Mouse (Mus musculus) heart, embryonic 16.5 days (tissue): ENCODE measurements at regions not wholly inside any gene's neighbourhood (a gene's known extent, or its start where the extent isn't known, plus 50 kb on each side); places are given as distances from the start of the nearest gene placed in this dataset.

ENCODE experiments used
- ATAC-seq: fragments of 200-750 bp; cut with Nextera tagmentation; replicated peaks from 2 replicates; pipeline ENCODE4 v1.8.0; 2017; ENCODE audit warnings: moderate number of reproducible peaks; ENCODE audit not compliant: insufficient read depth, low FRiP score; ENCODE audit errors: extremely low read depth
- H3K27ac ChIP-seq: fragments of 300-500 bp; sonication (generic); 2 replicates; pipeline ENCODE4 v1.5.1; 2014; ENCODE audit warnings: mild to moderate bottlenecking, low read length, control low read depth, moderate library complexity
- H3K27me3 ChIP-seq: fragments of 300-500 bp; sonication (generic); 2 replicates; pipeline ENCODE4 v1.6.1; 2014; ENCODE audit warnings: low read length, mixed read lengths; ENCODE audit not compliant: control insufficient read depth, insufficient read depth
- H3K36me3 ChIP-seq: fragments of 300-500 bp; sonication (generic); 2 replicates; pipeline ENCODE4 v1.6.1; 2014; ENCODE audit not compliant: control insufficient read depth, insufficient read depth
- H3K4me1 ChIP-seq: fragments of 300-500 bp; sonication (generic); 2 replicates; pipeline ENCODE4 v1.6.1; 2014; ENCODE audit warnings: low read length, mixed read lengths; ENCODE audit not compliant: control insufficient read depth, insufficient read depth
- H3K4me2 ChIP-seq: fragments of 300-500 bp; sonication (generic); 2 replicates; pipeline ENCODE4 v1.6.1; 2014; ENCODE audit warnings: low read depth, mild to moderate bottlenecking, control low read depth, low read length
- H3K4me3 ChIP-seq: fragments of 300-500 bp; sonication (generic); 2 replicates; pipeline ENCODE4 v1.5.1; 2014; ENCODE audit warnings: mild to moderate bottlenecking, control low read depth, low read length
- H3K9ac ChIP-seq: fragments of 300-500 bp; sonication (generic); 2 replicates; pipeline ENCODE4 v1.6.1; 2014; ENCODE audit warnings: low read length, control low read depth
- H3K9me3 ChIP-seq: fragments of 300-500 bp; sonication (generic); replicated peaks from 2 replicates; pipeline ENCODE4 v1.6.1; 2016; ENCODE audit warnings: low read length; ENCODE audit not compliant: control insufficient read depth
- WGBS: fragments of 180-500 bp; shearing (Covaris S2); extraction: QIAGEN DNeasy Blood & Tissue Kit; methylation state at CpG from one replicate; pipeline ENCODE4 v1.1.7; 2014; 5-methylcytosine and 5-hydroxymethylcytosine counted together

GRCm38 (mm10) chr6:143326956-143327722, 160.1 kb downstream of the Etnk1 start:
- Histone ChIP-seq H3K27ac (no peak overlapping the region), H3K9ac (no peak overlapping the region), H3K36me3 (no peaks in the 10 kb centered on the region), H3K27me3 (no peaks in the 10 kb centered on the region), H3K4me3 (peak overlapping the region; percentile 17), H3K4me2 (peak overlapping the region; percentile 42), H3K9me3 (no peaks in the 10 kb centered on the region), H3K4me1 (no peaks in the 10 kb centered on the region)
- ATAC-seq: no peak
- WGBS: 73% methylated on average over 22 of the region's 22 CpGs

GRCm38 (mm10) chr6:143327788-143328187, 160.8 kb downstream of the Etnk1 start:
- 85% methylated on average over 8 of the region's 8 CpGs for WGBS

GRCm38 (mm10) chr6:143328202-143328601, 161.2 kb downstream of the Etnk1 start:
- no peaks in the 10 kb centered on the region for H3K36me3 ChIP-seq
- no peaks in the 10 kb centered on the region for H3K4me1 ChIP-seq
- no peaks in the 10 kb centered on the region for H3K27me3 ChIP-seq
- H3K4me2 ChIP-seq: 0 out of 2 replicates have a peak overlapping the region, but pooled peaks have one; percentile 7
- ATAC-seq: no peak
- 44% methylated on average over 9 of the region's 9 CpGs for WGBS
- no peak overlapping the region for H3K9ac ChIP-seq
- H3K4me3 ChIP-seq: no peak overlapping the region
- no peaks in the 10 kb centered on the region for H3K9me3 ChIP-seq
- no peak overlapping the region for H3K27ac ChIP-seq

More at GRCm38 (mm10) chr6:143327788-143328187, 160.8 kb downstream of the Etnk1 start:
- no peak for ATAC-seq
- Histone ChIP-seq H3K4me3 (no peak overlapping the region), H3K9ac (no peak overlapping the region), H3K9me3 (no peaks in the 10 kb centered on the region), H3K27me3 (no peaks in the 10 kb centered on the region), H3K4me2 (0 out of 2 replicates have a peak overlapping the region, but pooled peaks have one; percentile 7), H3K4me1 (no peaks in the 10 kb centered on the region), H3K27ac (no peak overlapping the region), H3K36me3 (no peaks in the 10 kb centered on the region)

- no peaks in the 10 kb centered on the region for H3K4me1 ChIP-seq
- no peaks in the 10 kb centered on the region for H3K27me3 ChIP-seq
- H3K4me3 ChIP-seq: no peak overlapping the region
- WGBS: 79% methylated on average over 5 of the region's 5 CpGs
- H3K9ac ChIP-seq: no peak overlapping the region
- no peaks in the 10 kb centered on the region for H3K36me3 ChIP-seq
- H3K9me3 ChIP-seq: no peaks in the 10 kb centered on the region
- H3K4me2 ChIP-seq: no peak overlapping the region
- H3K27ac ChIP-seq: no peak overlapping the region
- ATAC-seq: no peak
Observed at GRCm38 (mm10) chr6:143329096-143329495, 162.1 kb downstream of the Etnk1 start.

GRCm38 (mm10) chr6:143333493-143333892, 166.5 kb downstream of the Etnk1 start:
- H3K27ac ChIP-seq: no peak overlapping the region
- H3K4me1 ChIP-seq: no peaks in the 10 kb centered on the region
- ATAC-seq: no peak
- WGBS: 85% methylated on average over 8 of the region's 8 CpGs
- no peak overlapping the region for H3K4me3 ChIP-seq
- H3K9ac ChIP-seq: no peak overlapping the region
- no peaks in the 10 kb centered on the region for H3K36me3 ChIP-seq
- no peaks in the 10 kb centered on the region for H3K27me3 ChIP-seq
- 0 out of 2 replicates have a peak, but pooled peaks cover 3% of the 10 kb centered on the region for H3K9me3 ChIP-seq
- H3K4me2 ChIP-seq: no peak overlapping the region

GRCm38 (mm10) chr6:143336574-143336973, 169.6 kb downstream of the Etnk1 start:
- no peaks in the 10 kb centered on the region for H3K4me1 ChIP-seq
- 0 out of 2 replicates have a peak, but pooled peaks cover 3% of the 10 kb centered on the region for H3K9me3 ChIP-seq
- WGBS: 64% methylated on average over 4 of the region's 4 CpGs
- H3K36me3 ChIP-seq: no peaks in the 10 kb centered on the region
- H3K27ac ChIP-seq: no peak overlapping the region
- H3K4me3 ChIP-seq: no peak overlapping the region
- no peak overlapping the region for H3K4me2 ChIP-seq
- H3K27me3 ChIP-seq: no peaks in the 10 kb centered on the region
- no peak for ATAC-seq
- H3K9ac ChIP-seq: no peak overlapping the region

- ATAC-seq: no peak
Observed at GRCm38 (mm10) chr6:143349000-143349399, 182.0 kb downstream of the Etnk1 start.

GRCm38 (mm10) chr6:143359320-143360032, 192.5 kb downstream of the Etnk1 start:
- peak; percentile 49 for ATAC-seq
- H3K9me3 ChIP-seq: no peaks in the 10 kb centered on the region; the same call in 1 of the 2 replicates
- H3K36me3 ChIP-seq: no peaks in the 10 kb centered on the region
- H3K27ac ChIP-seq: no peak overlapping the region
- H3K4me1 ChIP-seq: no peaks in the 10 kb centered on the region
- 63% methylated on average over 7 of the region's 7 CpGs for WGBS
- no peaks in the 10 kb centered on the region for H3K27me3 ChIP-seq
- no peak overlapping the region for H3K4me3 ChIP-seq
- H3K4me2 ChIP-seq: no peak overlapping the region
- no peak overlapping the region for H3K9ac ChIP-seq

More at GRCm38 (mm10) chr6:143349000-143349399, 182.0 kb downstream of the Etnk1 start:
- 91% methylated on average over 2 of the region's 2 CpGs for WGBS
- H3K4me1 ChIP-seq: no peaks in the 10 kb centered on the region
- H3K27ac ChIP-seq: no peak overlapping the region
- no peak overlapping the region for H3K4me3 ChIP-seq
- H3K9me3 ChIP-seq: peaks cover 5% of the 10 kb centered on the region; the same call in 1 of the 2 replicates
- no peak overlapping the region for H3K9ac ChIP-seq
- no peaks in the 10 kb centered on the region for H3K36me3 ChIP-seq
- H3K27me3 ChIP-seq: no peaks in the 10 kb centered on the region
- H3K4me2 ChIP-seq: no peak overlapping the region

- H3K9ac ChIP-seq: no peak overlapping the region
- no peak overlapping the region for H3K4me3 ChIP-seq
- no peaks in the 10 kb centered on the region for H3K4me1 ChIP-seq
- WGBS: 46% methylated on average over 5 of the region's 5 CpGs
- no peak for ATAC-seq
- H3K4me2 ChIP-seq: no peak overlapping the region
- H3K36me3 ChIP-seq: no peaks in the 10 kb centered on the region
- no peak overlapping the region for H3K27ac ChIP-seq
- H3K27me3 ChIP-seq: no peaks in the 10 kb centered on the region
- no peaks in the 10 kb centered on the region; the same call in 1 of the 2 replicates for H3K9me3 ChIP-seq
Observed at GRCm38 (mm10) chr6:143361149-143361725, 194.2 kb downstream of the Etnk1 start.
